In genomic region chr5:35432098-35432497, GRCm38 (mm10) we compare ENCODE assay signal across 46 mouse cellular contexts. TPM values are rescaled to one million over a fixed set of nuclear protein-coding genes. Genes with fewer than 3 reads are reported as not detected.
"Had no signal": no experiment of that assay in that cellular context is flagged by ENCODE, and none has a peak within 500 bp of the region (broad histone marks: within the 10 kb centered on the region; RNA-seq: fewer than 3 reads in every experiment).

No protein-coding gene starts in this region.

- H3K9ac ChIP-seq: limb, embryonic 12.5 days; limb, embryonic 13.5 days; limb, embryonic 15.5 days; liver, embryonic 12.5 days; liver, embryonic 13.5 days; liver, embryonic 14.5 days; liver, embryonic 15.5 days; liver, postnatal 0 days; lung, embryonic 14.5 days; lung, embryonic 15.5 days; midbrain, embryonic 12.5 days; midbrain, embryonic 15.5 days had no signal

- H3K4me2 ChIP-seq: limb, embryonic 12.5 days; limb, embryonic 13.5 days; limb, embryonic 15.5 days; liver, embryonic 11.5 days; liver, embryonic 12.5 days; liver, embryonic 13.5 days; liver, embryonic 15.5 days; lung, embryonic 14.5 days; lung, embryonic 15.5 days; midbrain, embryonic 11.5 days; midbrain, embryonic 12.5 days; midbrain, embryonic 15.5 days had no signal

- ATAC-seq: liver, embryonic 12.5 days; liver, postnatal 0 days; lung, postnatal 0 days; midbrain, embryonic 15.5 days; midbrain, embryonic 16.5 days had no signal

- H3K27me3 ChIP-seq: liver, embryonic 12.5 days; liver, embryonic 13.5 days; liver, embryonic 15.5 days; lung, embryonic 15.5 days; midbrain, embryonic 15.5 days had no signal

- H3K27ac ChIP-seq: left cerebral cortex, adult 2 months; limb, embryonic 10.5 days; limb, embryonic 12.5 days; limb, embryonic 13.5 days; limb, embryonic 15.5 days; liver, embryonic 12.5 days; liver, embryonic 13.5 days; liver, embryonic 14.5 days; liver, embryonic 15.5 days; lung, embryonic 15.5 days; macrophage; midbrain, embryonic 10.5 days; midbrain, embryonic 12.5 days; midbrain, embryonic 15.5 days had no signal

- H3K4me1 ChIP-seq: limb, embryonic 12.5 days; limb, embryonic 13.5 days; limb, embryonic 15.5 days; lung, embryonic 15.5 days; megakaryocyte, embryonic 14.5 days; midbrain, embryonic 12.5 days; midbrain, embryonic 15.5 days had no signal

- H3K36me3 ChIP-seq: limb, embryonic 10.5 days; limb, embryonic 12.5 days; limb, embryonic 13.5 days; limb, embryonic 15.5 days; liver, embryonic 12.5 days; liver, embryonic 13.5 days; liver, embryonic 15.5 days; lung, embryonic 15.5 days; midbrain, embryonic 10.5 days; midbrain, embryonic 12.5 days; midbrain, embryonic 15.5 days had no signal

- DNase-seq: layer of hippocampus, postnatal 36 days; left cerebral cortex, postnatal 4 days; liver; liver, embryonic 13.5 days; liver, postnatal 0 days; lung, adult 18-20 months; lung, adult 2 months; lung, embryonic 14.5 days; lung, postnatal 10 days; lung, postnatal 14 days; lung, postnatal 36 days; lung, postnatal 4 days; midbrain, embryonic 14.5 days had no signal

- H3K9me3 ChIP-seq: limb, embryonic 10.5 days; limb, embryonic 13.5 days; limb, embryonic 15.5 days; liver, embryonic 12.5 days; liver, embryonic 15.5 days; lung, embryonic 15.5 days; midbrain, embryonic 10.5 days; midbrain, embryonic 12.5 days; midbrain, embryonic 15.5 days had no signal

- H3K4me3 ChIP-seq: left cerebral cortex, adult 2 months; limb, embryonic 10.5 days; limb, embryonic 12.5 days; limb, embryonic 13.5 days; limb, embryonic 15.5 days; liver, embryonic 12.5 days; liver, embryonic 13.5 days; liver, embryonic 15.5 days; lung, embryonic 15.5 days; megakaryocyte, embryonic 14.5 days; midbrain, embryonic 10.5 days; midbrain, embryonic 12.5 days; midbrain, embryonic 15.5 days; myocyte had no signal

RNA-seq across cellular contexts. Expression of gene Hmx1, which starts 43.2 kb away (rescaled TPM):
- total RNA-seq: layer of hippocampus, postnatal 25 days; layer of hippocampus, postnatal 36 days; left cerebral cortex, adult 18-20 months; left cerebral cortex, adult 2 months; left cerebral cortex, adult 8-10 months; left cerebral cortex, postnatal 10 days; left cerebral cortex, postnatal 14 days; left cerebral cortex, postnatal 25 days; left cerebral cortex, postnatal 36 days; left cerebral cortex, postnatal 4 days; liver, adult 2 months; megakaryocyte progenitor cell, adult 5-6 weeks; megakaryocyte, adult 5-6 weeks; megakaryocyte-erythroid progenitor cell, adult 5-6 weeks; monocyte, adult 5-6 weeks had no signal
- polyA plus RNA-seq: limb, embryonic 15.5 days; liver, adult 2 months; liver, embryonic 11.5 days; liver, embryonic 13.5 days; liver, embryonic 14.5 days; liver, embryonic 15.5 days; liver, embryonic 16.5 days; liver, postnatal 0 days; lung, adult 2 months; lung, embryonic 14.5 days; lung, embryonic 16.5 days; lung, postnatal 0 days; macrophage; midbrain, embryonic 11.5 days; midbrain, embryonic 14.5 days; midbrain, embryonic 15.5 days; midbrain, embryonic 16.5 days; myocyte had no signal
